Mouse (Mus musculus) cerebellum, adult 9-10 months (tissue): ENCODE measurements at regions not wholly inside any gene's neighbourhood (a gene's known extent, or its start where the extent isn't known, plus 50 kb on each side); places are given as distances from the start of the nearest gene placed in this dataset.

ENCODE experiments used
- DNase-seq: peaks from one replicate; pipeline ENCODE4 v3.0.0; 2022

- peak; percentile 86 for DNase-seq
These were observed 272.8 kb upstream of the Zmiz1 start for GRCm38 (mm10) chr14:25185959-25186771.

GRCm38 (mm10) chr14:25187715-25188114 lies 271.3 kb upstream of the Zmiz1 start:
- DNase-seq = peak; percentile 82

- no peak for DNase-seq
These were observed 269.7 kb upstream of the Zmiz1 start for GRCm38 (mm10) chr14:25189256-25189655.

GRCm38 (mm10) chr14:25190680-25191270 lies 268.2 kb upstream of the Zmiz1 start:
- DNase-seq = no peak

- no peak for DNase-seq
These were observed 262.2 kb upstream of the Zmiz1 start for GRCm38 (mm10) chr14:25196820-25197219.

- DNase-seq = no peak
These were observed 259.1 kb upstream of the Zmiz1 start for GRCm38 (mm10) chr14:25199900-25200299.

GRCm38 (mm10) chr14:25200656-25201179 lies 258.3 kb upstream of the Zmiz1 start:
- DNase-seq = no peak

GRCm38 (mm10) chr14:25202312-25202711 lies 256.7 kb upstream of the Zmiz1 start:
- DNase-seq = peak; percentile 70

- peak; percentile 78 for DNase-seq
These were observed 254.9 kb upstream of the Zmiz1 start for GRCm38 (mm10) chr14:25204091-25204490.

- no peak for DNase-seq
These were observed 252.1 kb upstream of the Zmiz1 start for GRCm38 (mm10) chr14:25206855-25207254.

- DNase-seq = no peak
These were observed 251.6 kb upstream of the Zmiz1 start for GRCm38 (mm10) chr14:25207422-25207821.

GRCm38 (mm10) chr14:25208221-25209056 lies 250.5 kb upstream of the Zmiz1 start:
- DNase-seq = no peak

GRCm38 (mm10) chr14:25213056-25213455 lies 245.9 kb upstream of the Zmiz1 start:
- peak; percentile 74 for DNase-seq

GRCm38 (mm10) chr14:25223091-25223490 lies 235.9 kb upstream of the Zmiz1 start:
- DNase-seq = no peak

- no peak for DNase-seq
These were observed 233.8 kb upstream of the Zmiz1 start for GRCm38 (mm10) chr14:25225214-25225613.

GRCm38 (mm10) chr14:25226155-25226839 lies 232.7 kb upstream of the Zmiz1 start:
- peak; percentile 86 for DNase-seq

GRCm38 (mm10) chr14:25226840-25227506 lies 232.0 kb upstream of the Zmiz1 start:
- DNase-seq = peak; percentile 95

- DNase-seq = no peak
These were observed 230.5 kb upstream of the Zmiz1 start for GRCm38 (mm10) chr14:25228321-25229047.

GRCm38 (mm10) chr14:25229569-25229968 lies 229.4 kb upstream of the Zmiz1 start:
- peak; percentile 59 for DNase-seq

- DNase-seq = no peak
These were observed 227.1 kb upstream of the Zmiz1 start for GRCm38 (mm10) chr14:25231881-25232280.

- peak; percentile 47 for DNase-seq
These were observed 222.5 kb upstream of the Zmiz1 start for GRCm38 (mm10) chr14:25236421-25236973.
